Mouse (Mus musculus) liver, embryonic 13.5 days (tissue): ENCODE measurements around the gene Gria1. TPM values are rescaled to one million over a fixed set of nuclear protein-coding genes. Genes with fewer than 3 reads are reported as not detected.

Source experiments
- ATAC-seq: fragments of 200-750 bp; cut with Nextera tagmentation; 2 replicates; pipeline ENCODE4 v1.8.0; 2017; ENCODE audit warnings: low read depth, mild to moderate bottlenecking, moderate number of reproducible peaks, moderate library complexity
- DNase-seq: peaks from one replicate; pipeline ENCODE4 v3.0.0; 2022
- H3K27ac ChIP-seq: fragments of 300-500 bp; sonication (generic); 2 replicates; pipeline ENCODE4 v1.5.1; 2015; ENCODE audit warnings: moderate library complexity, mild to moderate bottlenecking, inconsistent platforms
- H3K27me3 ChIP-seq: fragments of 300-500 bp; sonication (generic); 2 replicates; pipeline ENCODE4 v1.6.1; 2015; ENCODE audit warnings: mild to moderate bottlenecking, inconsistent platforms
- H3K36me3 ChIP-seq: fragments of 300-500 bp; sonication (generic); 2 replicates; pipeline ENCODE4 v1.6.1; 2015; ENCODE audit warnings: mild to moderate bottlenecking, inconsistent platforms
- H3K4me1 ChIP-seq: fragments of 300-500 bp; sonication (generic); replicated peaks from 2 replicates; pipeline ENCODE4 v1.6.1; 2015; ENCODE audit warnings: inconsistent platforms
- H3K4me2 ChIP-seq: fragments of 300-500 bp; sonication (generic); 2 replicates; pipeline ENCODE4 v1.6.1; 2015; ENCODE audit warnings: inconsistent platforms, mild to moderate bottlenecking, moderate library complexity
- H3K4me3 ChIP-seq: fragments of 300-500 bp; sonication (generic); replicated peaks from 2 replicates; pipeline ENCODE4 v1.5.1; 2015; ENCODE audit warnings: mild to moderate bottlenecking, inconsistent platforms
- H3K9ac ChIP-seq: fragments of 300-500 bp; sonication (generic); 2 replicates; pipeline ENCODE4 v1.6.1; 2015; ENCODE audit warnings: mild to moderate bottlenecking, inconsistent platforms
- H3K9me3 ChIP-seq: fragments of 300-500 bp; sonication (generic); replicated peaks from 2 replicates; pipeline ENCODE4 v1.6.1; 2016; ENCODE audit warnings: inconsistent platforms
- WGBS: fragments of 180-500 bp; shearing (Covaris S2); methylation state at CpG from one replicate; pipeline ENCODE4 v1.1.7; 2015; ENCODE audit not compliant: insufficient replicate concordance; 5-methylcytosine and 5-hydroxymethylcytosine counted together
- polyA plus RNA-seq: library from polyadenylated mRNA; unstranded; fragments of >200 nt; fragmentation: Nextera tagmentation; extraction: Ambion mirVana; gene quantifications from 2 replicates; pipeline ENCODE4 v1.2.1, GENCODE M21; 2015

Gene Gria1
- polyA plus RNA-seq, 1 experiment from 2014 or later = 0.17 TPM

DNA sequence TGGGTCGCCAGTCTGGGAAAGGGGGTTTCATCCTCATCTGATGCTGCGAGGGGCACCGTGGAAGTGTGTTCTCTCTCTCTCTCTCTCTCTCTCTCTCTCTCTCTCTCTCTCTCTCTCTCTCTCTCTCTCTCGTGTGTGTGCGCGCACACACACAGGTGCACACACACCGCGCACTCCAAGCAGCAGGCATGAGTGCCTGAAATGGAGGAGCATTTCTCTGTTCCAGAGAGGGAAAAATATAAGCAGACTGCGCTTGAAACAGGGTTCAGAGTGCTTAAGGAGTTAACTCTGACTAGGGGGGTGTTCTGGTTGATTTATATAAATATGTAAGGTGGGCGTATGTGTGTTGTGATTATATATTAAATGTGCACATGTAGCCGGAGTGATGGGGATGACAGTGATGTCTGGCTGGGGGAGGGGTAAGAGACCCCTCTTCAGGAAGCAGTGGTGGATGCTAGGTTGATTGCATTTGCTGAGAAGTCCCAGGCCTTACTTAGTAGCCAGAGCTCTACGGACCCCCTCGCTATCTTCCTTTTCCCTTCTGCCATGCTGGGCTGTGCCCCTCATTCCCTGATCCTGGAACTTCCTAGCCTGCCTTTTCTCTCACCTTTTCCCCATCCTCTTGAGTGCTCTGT is 1.2 kb downstream of the Gria1 start:
- Histone ChIP-seq H3K4me3 (no peak overlapping the region), H3K36me3 (no peaks in the 10 kb centered on the region), H3K27me3 (0 out of 2 replicates have a peak, but pooled peaks cover 4% of the 10 kb centered on the region), H3K27ac (no peak overlapping the region), H3K9ac (no peak overlapping the region), H3K4me1 (no peaks in the 10 kb centered on the region), H3K9me3 (no peaks in the 10 kb centered on the region), H3K4me2 (no peak overlapping the region)
- no peak for ATAC-seq
- 45% methylated on average over 13 of the region's 13 CpGs for WGBS
- no peak for DNase-seq

GRCm38 (mm10) chr11:57013464-57014190 is 2.4 kb downstream of the Gria1 start:
- no peaks in the 10 kb centered on the region for H3K4me1 ChIP-seq
- H3K27me3 ChIP-seq = 0 out of 2 replicates have a peak, but pooled peaks cover 4% of the 10 kb centered on the region
- no peaks in the 10 kb centered on the region for H3K36me3 ChIP-seq
- no peak overlapping the region for H3K4me3 ChIP-seq
- no peak overlapping the region for H3K9ac ChIP-seq
- 48% methylated on average over 9 of the region's 9 CpGs for WGBS
- no peaks in the 10 kb centered on the region for H3K9me3 ChIP-seq
- ATAC-seq = no peak
- H3K4me2 ChIP-seq = no peak overlapping the region
- DNase-seq = no peak
- H3K27ac ChIP-seq = no peak overlapping the region

DNA sequence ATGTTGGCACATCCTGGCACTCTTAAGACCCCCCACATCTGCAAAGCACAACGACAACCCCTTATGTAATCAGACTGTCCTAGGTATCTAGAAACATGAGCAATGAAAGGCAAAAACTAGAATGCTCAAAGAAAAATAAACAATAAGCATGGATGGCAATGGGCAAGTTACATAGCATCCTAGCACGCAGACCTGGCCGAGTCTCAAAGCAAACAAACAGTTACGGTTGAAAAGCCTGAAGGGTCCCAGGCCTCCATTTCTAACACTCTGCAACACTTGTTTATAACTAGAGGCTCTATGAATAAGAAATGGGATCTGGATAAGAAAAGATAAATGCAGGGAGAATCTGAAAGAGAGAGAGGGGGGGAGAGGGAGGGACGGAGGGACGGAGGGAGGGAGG is 3.2 kb downstream of the Gria1 start:
- H3K4me1 ChIP-seq = no peaks in the 10 kb centered on the region
- no peak for ATAC-seq
- 64% methylated on average over 4 of the region's 6 CpGs for WGBS

GRCm38 (mm10) chr11:57018536-57018935 is 7.3 kb downstream of the Gria1 start:
- Histone ChIP-seq H3K9ac (no peak overlapping the region), H3K9me3 (no peaks in the 10 kb centered on the region), H3K27me3 (no peaks in the 10 kb centered on the region), H3K27ac (no peak overlapping the region), H3K36me3 (no peaks in the 10 kb centered on the region), H3K4me2 (no peak overlapping the region), H3K4me1 (no peaks in the 10 kb centered on the region), H3K4me3 (no peak overlapping the region)
- WGBS = 63% methylated on average over 4 of the region's 4 CpGs
- ATAC-seq = no peak
- no peak for DNase-seq

More for the DNA sequence above, 3.2 kb downstream of the Gria1 start:
- 0 out of 2 replicates have a peak, but pooled peaks cover 4% of the 10 kb centered on the region for H3K27me3 ChIP-seq
- no peaks in the 10 kb centered on the region for H3K9me3 ChIP-seq
- DNase-seq = no peak
- H3K4me3 ChIP-seq = no peak overlapping the region
- no peak overlapping the region for H3K4me2 ChIP-seq
- H3K27ac ChIP-seq = no peak overlapping the region
- H3K9ac ChIP-seq = no peak overlapping the region
- no peaks in the 10 kb centered on the region for H3K36me3 ChIP-seq

DNA sequence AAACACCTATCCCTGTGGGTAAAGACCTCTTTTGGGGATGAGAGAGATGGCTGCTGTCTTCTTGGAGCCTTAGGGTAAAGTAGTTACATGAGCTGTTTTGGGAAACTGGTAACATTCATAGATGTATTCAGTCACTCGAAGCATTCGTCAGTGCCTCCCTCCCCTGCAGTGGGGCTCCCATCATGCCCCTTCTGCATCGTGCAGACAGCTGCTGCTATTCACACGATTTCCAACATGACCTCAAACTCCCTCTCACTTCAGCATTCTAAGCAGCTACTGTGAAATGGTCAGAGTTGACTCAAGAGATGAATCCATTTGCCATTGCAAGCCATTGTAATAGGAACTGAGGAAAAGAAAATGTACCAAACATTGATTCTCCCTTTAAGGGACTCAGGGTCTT is 11.2 kb downstream of the Gria1 start:
- 54% methylated on average over 4 of the region's 4 CpGs for WGBS
- Histone ChIP-seq H3K27me3 (no peaks in the 10 kb centered on the region), H3K9me3 (no peaks in the 10 kb centered on the region), H3K4me3 (no peak overlapping the region), H3K27ac (no peak overlapping the region), H3K4me1 (no peaks in the 10 kb centered on the region), H3K4me2 (no peak overlapping the region), H3K9ac (no peak overlapping the region), H3K36me3 (no peaks in the 10 kb centered on the region)
- DNase-seq = no peak
- ATAC-seq = no peak

GRCm38 (mm10) chr11:57030448-57030847 is 19.3 kb downstream of the Gria1 start:
- Histone ChIP-seq H3K9me3 (no peaks in the 10 kb centered on the region), H3K9ac (no peak overlapping the region), H3K4me2 (no peak overlapping the region), H3K27ac (no peak overlapping the region), H3K4me1 (no peaks in the 10 kb centered on the region), H3K36me3 (no peaks in the 10 kb centered on the region), H3K27me3 (no peaks in the 10 kb centered on the region), H3K4me3 (no peak overlapping the region)
- DNase-seq (no peak), ATAC-seq (no peak)
- 52% methylated on average over 5 of the region's 5 CpGs for WGBS

DNA sequence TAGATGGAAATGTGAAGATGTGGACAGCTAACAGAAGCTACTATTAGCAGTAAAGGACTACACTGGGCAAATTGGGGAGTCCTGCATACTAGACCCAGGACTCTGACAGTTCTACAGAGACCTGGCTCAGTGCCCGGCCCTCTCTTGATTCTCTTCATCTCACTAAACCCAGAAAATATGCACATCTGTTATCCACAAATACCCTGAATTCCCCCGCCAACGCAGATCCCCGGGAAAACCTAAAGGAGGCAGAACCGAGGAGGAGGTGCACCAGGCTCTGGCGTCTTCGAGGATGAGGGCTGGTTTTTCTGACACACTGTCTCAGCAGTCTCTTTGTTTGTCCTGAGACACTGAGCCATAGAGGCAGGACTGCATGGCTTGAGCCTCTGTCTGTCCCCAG is 27.6 kb downstream of the Gria1 start:
- WGBS = 56% methylated on average over 7 of the region's 7 CpGs
- no peak for DNase-seq
- H3K4me2 ChIP-seq = no peak overlapping the region
- no peak for ATAC-seq
- H3K36me3 ChIP-seq = no peaks in the 10 kb centered on the region
- H3K9ac ChIP-seq = no peak overlapping the region
- no peaks in the 10 kb centered on the region for H3K9me3 ChIP-seq
- H3K4me3 ChIP-seq = no peak overlapping the region
- no peaks in the 10 kb centered on the region for H3K27me3 ChIP-seq
- H3K27ac ChIP-seq = no peak overlapping the region
- no peaks in the 10 kb centered on the region for H3K4me1 ChIP-seq

- Histone ChIP-seq H3K4me2 (no peak overlapping the region), H3K9me3 (no peaks in the 10 kb centered on the region), H3K9ac (no peak overlapping the region), H3K4me3 (no peak overlapping the region), H3K4me1 (no peaks in the 10 kb centered on the region), H3K27ac (no peak overlapping the region), H3K36me3 (no peaks in the 10 kb centered on the region), H3K27me3 (no peaks in the 10 kb centered on the region)
- ATAC-seq (no peak), DNase-seq (no peak)
- 68% methylated on average over 8 of the region's 8 CpGs for WGBS
Observed at GRCm38 (mm10) chr11:57039306-57039705, 28.1 kb downstream of the Gria1 start.

GRCm38 (mm10) chr11:57042057-57042456 is 30.9 kb downstream of the Gria1 start:
- DNase-seq (no peak), ATAC-seq (no peak)
- Histone ChIP-seq H3K4me2 (no peak overlapping the region), H3K9ac (no peak overlapping the region), H3K4me3 (no peak overlapping the region), H3K9me3 (no peaks in the 10 kb centered on the region), H3K27ac (no peak overlapping the region), H3K4me1 (no peaks in the 10 kb centered on the region), H3K27me3 (no peaks in the 10 kb centered on the region), H3K36me3 (no peaks in the 10 kb centered on the region)
- WGBS = 49% methylated on average over 3 of the region's 3 CpGs

- H3K4me1 ChIP-seq = no peaks in the 10 kb centered on the region
- no peaks in the 10 kb centered on the region for H3K27me3 ChIP-seq
- WGBS = 64% methylated on average over 5 of the region's 5 CpGs
- no peaks in the 10 kb centered on the region for H3K9me3 ChIP-seq
- no peak overlapping the region for H3K9ac ChIP-seq
- H3K27ac ChIP-seq = no peak overlapping the region
- H3K36me3 ChIP-seq = no peaks in the 10 kb centered on the region
- DNase-seq (no peak), ATAC-seq (no peak)
- no peak overlapping the region for H3K4me3 ChIP-seq
- H3K4me2 ChIP-seq = no peak overlapping the region
Observed at GRCm38 (mm10) chr11:57044146-57044545, 33.0 kb downstream of the Gria1 start.

- no peak overlapping the region for H3K4me3 ChIP-seq
- ATAC-seq (no peak), DNase-seq (no peak)
- 53% methylated on average over 6 of the region's 6 CpGs for WGBS
- no peaks in the 10 kb centered on the region for H3K4me1 ChIP-seq
- H3K27me3 ChIP-seq = no peaks in the 10 kb centered on the region
- H3K9me3 ChIP-seq = no peaks in the 10 kb centered on the region
- no peak overlapping the region for H3K27ac ChIP-seq
- H3K36me3 ChIP-seq = no peaks in the 10 kb centered on the region
- H3K9ac ChIP-seq = no peak overlapping the region
- no peak overlapping the region for H3K4me2 ChIP-seq
Observed at GRCm38 (mm10) chr11:57051666-57052562, 40.7 kb downstream of the Gria1 start.
